Mouse (Mus musculus): Measurements from ENCODE around the gene Acsl1. TPM values are rescaled to one million over a fixed set of nuclear protein-coding genes. Genes with fewer than 3 reads are reported as not detected.

Gene Acsl1
- polyA plus RNA-seq, 1 experiment: 51.1 TPM

GRCm38 (mm10) chr8:46585576-46585975, 114.7 kb downstream of the Acsl1 start:
- H3K4me3 ChIP-seq (replicated peaks; ENCODE audit: insufficient read depth, low read depth, low read length): no peak overlapping the region
- H3K27me3 ChIP-seq (ENCODE audit: control insufficient read depth, insufficient read depth, low read length): no peaks in the 10 kb centered on the region
- no peak for DNase-seq
- no peaks in the 10 kb centered on the region for H3K4me1 ChIP-seq (ENCODE audit: control insufficient read depth, insufficient read depth, low read length)
- no peak overlapping the region for H3K27ac ChIP-seq (ENCODE audit: insufficient read depth, low read length)
- WGBS: 42% methylated on average over 3 of the region's 3 CpGs
- TF ChIP-seq POLR2A (IDR thresholded peaks at IDR 0.05; ENCODE audit: borderline replicate concordance, insufficient read depth, low read length): no peak
- TF ChIP-seq CTCF (IDR thresholded peaks at IDR 0.05; ENCODE audit: borderline replicate concordance, insufficient read depth, low read depth, low read length): no peak

Other genes starting within 250 kb of the Acsl1 start
- gene Helt, start 176.4 kb upstream of the Acsl1 start, polyA plus RNA-seq (2012; rRNA removed): not detected in 2 replicates
- gene Cenpu, start 81.0 kb downstream of the Acsl1 start, polyA plus RNA-seq (2012; rRNA removed): 1.3 and 1.4 TPM in 2 replicates
- 2.8 and 4.0 TPM in 2 replicates for gene Primpol, start 146.2 kb downstream of the Acsl1 start, polyA plus RNA-seq (2012; rRNA removed)
- 13.3 and 14.6 TPM in 2 replicates for gene Casp3, start 146.3 kb downstream of the Acsl1 start, polyA plus RNA-seq (2012; rRNA removed)